Mouse (Mus musculus): Measurements from ENCODE around the gene Slc27a3.

GRCm38 (mm10) chr3:90384851-90385375 is 4.8 kb downstream of the Slc27a3 start:
- no peak for TF ChIP-seq CTCF (IDR thresholded peaks at IDR 0.05; ENCODE audit: extremely low read depth, insufficient read depth, insufficient read length, insufficient replicate concordance)
- no peak for TF ChIP-seq POLR2A (IDR thresholded peaks at IDR 0.05; ENCODE audit: low read depth, low read length)
